Mouse (Mus musculus) cerebellum, adult 9-11 months (tissue): ENCODE measurements around the gene Akap6.
"Not testable (repeated sequence)": the region's sequence is repeated elsewhere in the genome, so short reads cannot be mapped to it uniquely, and the experiment has no call there.

Experiments
- DNase-seq: peaks from one replicate; pipeline ENCODE4 v3.0.0; 2022

The Akap6 gene

DNA sequence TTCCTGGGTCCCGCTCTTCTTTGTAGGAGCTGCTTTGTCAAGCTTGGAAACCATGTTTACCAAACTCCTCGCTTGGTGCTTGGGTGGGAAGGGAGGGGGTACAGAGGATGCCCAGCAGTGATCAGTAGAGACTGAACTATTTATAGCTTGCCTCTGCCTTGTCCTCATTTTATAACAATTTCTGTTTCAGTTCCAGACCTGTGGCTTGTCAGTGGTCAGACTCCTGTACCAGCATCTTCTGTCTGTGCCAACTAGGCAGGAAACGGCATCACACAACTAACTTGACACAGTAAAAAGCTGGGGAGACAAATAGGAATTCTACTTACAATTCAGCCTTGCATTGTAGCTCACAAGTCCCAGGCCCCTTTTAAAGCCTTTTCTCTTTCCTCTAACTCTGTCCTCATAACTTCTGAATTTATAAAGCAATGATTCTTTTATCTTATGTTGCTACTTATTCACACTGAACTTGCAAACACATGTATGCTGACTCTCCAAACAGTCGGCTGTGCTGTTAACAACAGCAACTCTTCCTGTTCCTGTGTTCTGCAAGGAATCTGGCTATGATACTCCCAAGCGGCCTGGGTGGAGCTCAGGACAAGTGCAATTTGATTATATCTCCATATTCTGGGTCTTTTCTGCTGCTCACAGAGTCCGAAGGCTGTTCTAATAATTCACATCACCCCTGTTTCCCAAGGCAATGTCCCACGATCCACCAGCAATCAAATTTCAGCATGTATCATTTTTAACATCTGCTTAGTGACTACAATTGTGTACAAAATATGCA is 12.9 kb downstream of the Akap6 start:
- DNase-seq = no peak

DNA sequence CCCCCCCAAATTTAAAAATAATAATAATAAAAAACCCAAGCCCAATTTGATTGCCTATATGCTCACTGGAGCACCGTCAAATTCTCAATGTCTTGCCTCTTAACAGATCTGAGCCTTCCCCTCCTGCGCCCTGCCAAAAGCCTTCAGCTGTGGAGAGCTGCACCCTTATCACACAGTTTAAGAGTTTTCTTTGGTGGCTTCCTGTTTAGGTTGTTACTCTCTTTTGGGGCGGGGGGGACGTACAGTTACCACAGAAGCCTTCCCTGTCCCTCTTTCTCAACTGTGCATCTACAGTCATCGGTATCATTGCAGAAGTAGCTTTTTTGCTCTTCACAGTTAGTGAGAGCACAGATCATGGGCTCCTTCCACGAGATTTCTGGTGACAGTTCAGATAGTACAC is 19.2 kb downstream of the Akap6 start:
- no peak for DNase-seq

DNA sequence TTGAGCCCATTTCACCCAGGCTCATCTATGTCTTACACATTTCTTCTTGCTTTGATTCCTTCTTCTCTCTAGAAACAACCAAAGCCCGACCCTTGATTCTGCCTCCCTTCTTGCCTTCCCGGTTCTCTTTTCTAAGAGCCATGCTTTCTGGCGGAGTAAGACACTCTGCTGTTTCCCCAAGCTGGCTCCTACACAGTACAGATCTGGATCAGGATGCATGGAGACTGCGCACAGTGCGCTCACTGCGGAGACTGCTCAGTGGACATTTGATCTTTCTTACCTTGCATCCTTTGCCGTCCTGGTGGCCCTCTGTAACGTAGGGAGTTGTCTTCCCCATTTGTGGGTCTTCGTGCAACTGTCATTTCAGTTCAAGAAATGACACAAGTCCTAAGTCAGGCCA is 20.0 kb downstream of the Akap6 start:
- DNase-seq = no peak

DNA sequence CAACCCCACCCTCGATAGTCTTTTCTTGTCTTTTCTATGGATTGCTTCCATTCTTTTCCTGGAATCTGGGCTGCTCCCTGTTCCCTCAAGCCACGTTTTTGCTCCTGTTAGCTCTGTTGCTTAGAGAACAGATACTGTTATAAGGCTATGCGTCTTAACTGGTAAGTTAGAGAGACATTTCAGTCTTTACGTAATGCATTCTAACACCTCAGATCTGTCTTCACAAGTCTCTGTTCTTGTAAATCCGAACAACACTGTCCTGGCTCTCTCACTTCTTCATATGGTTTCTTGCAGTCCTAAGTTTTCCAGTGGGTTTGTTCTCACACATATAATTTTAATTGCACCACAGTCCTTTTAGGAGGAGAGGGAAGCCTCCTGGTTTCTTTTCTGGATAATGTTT is 20.5 kb downstream of the Akap6 start:
- DNase-seq = no peak

DNA sequence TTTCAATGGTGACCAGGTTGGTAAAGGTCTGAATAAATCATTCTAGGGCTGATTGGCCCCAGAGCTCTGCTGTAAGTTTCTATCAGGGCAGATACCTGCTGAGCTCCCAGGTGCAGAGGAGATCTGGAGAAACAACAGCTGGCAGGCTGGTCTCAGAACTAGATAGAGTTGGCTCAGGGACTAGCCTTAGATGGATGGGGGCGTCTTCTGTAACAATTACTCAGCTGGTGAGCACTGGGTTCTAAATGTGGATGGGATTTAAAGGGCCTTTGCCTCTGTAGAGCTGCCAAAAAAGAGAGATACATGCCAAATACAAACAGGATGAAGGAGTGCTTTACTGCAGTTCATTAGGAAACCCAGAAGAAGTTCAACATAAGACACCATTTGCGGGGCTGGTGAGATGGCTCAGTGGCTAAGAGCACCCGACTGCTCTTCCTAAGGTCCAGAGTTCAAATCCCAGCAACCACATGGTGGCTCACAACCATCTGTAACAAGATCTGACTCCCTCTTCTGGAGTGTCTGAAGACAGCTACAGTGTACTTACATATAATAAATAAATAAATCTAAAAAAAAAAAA is 24.9 kb downstream of the Akap6 start:
- DNase-seq = not testable (repeated sequence)

DNA sequence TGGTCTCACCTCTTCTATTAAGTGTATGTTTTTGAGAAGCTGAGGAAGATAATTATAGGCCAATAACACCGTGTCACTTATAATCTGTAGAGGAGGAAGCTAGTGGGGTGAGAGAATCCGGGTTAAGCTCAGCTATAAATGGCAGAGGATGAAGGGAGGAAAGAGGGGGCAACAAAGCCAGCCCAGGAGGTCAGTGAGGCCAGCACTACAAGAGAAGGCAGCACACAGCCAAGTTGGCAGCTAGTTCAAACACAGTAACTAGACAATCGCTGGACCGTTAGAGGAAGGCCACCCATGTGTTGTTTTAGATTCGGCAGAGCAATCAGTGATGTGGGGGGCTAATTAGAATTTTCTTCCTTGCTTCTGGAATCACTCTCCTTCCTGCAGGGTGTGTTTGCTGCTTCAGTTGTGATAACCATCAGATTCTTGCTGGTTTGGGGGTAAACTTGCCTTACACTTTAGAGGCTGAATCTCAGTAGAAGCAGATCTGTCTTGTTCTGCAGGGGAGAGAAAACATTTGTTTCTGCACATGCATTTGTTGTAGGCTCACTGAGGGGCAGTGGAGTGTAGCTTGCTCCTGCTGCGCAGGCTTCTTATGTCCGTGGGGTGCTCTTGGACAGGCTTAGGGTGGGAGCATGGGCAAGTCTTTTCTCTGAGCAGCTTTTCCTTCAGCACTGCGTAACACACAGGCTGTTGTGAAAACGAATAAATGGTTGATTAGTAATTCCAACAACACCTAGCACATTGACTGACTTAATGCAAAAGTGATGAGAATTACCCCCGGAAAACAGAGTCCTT is 27.4 kb downstream of the Akap6 start:
- DNase-seq = no peak

DNA sequence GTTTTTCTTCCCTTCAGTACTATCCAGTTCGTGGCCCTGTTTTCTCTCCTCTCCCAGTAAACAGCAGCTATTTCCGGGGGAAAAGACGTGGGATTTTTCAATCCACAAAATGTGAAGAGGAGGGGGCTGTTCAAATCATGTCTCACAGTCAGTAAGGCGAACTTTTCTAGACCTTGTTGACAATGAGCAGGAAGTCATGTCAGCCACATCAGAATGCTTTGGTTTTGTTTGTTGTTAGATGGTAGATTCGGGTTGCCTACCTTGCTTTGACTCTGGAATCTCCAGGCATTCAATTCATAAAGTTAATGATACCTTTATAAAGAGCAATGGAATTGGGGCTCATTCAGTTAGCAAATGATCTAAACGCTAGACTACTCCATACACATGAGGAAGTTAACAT is 30.2 kb downstream of the Akap6 start:
- no peak for DNase-seq

DNA sequence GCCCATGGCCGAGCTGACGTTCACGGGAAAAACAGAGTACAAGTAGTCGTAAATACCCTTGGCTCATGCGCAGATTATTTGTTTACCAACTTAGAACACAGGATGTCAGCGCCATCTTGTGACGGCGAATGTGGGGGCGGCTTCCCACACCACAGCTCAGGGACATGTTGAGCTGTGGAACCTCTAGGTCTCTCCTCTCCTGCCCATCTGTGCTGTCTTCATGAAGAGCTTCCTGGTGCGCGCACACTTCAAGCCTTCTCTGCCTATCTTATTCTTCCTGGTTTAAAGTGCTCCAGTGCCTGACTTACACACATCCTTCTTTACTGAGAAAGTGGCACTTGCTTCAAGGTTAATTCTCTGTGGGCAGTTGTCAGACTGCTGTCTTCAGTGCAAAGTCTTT is 36.0 kb downstream of the Akap6 start:
- DNase-seq = not testable (repeated sequence)

DNA sequence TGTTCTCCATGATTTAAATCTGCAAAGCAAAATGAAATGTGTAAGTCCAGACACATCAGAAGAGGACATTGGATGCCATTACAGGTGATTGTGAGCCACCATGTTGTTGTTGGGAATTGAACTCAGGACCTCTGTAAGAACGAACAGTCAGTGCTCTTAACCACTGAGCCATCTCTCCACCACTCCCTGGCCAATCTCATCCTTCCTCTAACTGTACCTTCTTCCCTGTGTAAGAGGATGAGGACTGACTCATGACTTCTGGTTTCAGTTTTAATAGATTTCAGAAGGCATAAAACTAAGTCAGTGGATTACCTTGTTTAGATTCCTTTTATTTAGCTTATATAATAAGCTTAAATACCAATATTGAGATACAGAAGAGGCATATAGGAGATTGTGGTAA is 38.0 kb downstream of the Akap6 start:
- no peak for DNase-seq

DNA sequence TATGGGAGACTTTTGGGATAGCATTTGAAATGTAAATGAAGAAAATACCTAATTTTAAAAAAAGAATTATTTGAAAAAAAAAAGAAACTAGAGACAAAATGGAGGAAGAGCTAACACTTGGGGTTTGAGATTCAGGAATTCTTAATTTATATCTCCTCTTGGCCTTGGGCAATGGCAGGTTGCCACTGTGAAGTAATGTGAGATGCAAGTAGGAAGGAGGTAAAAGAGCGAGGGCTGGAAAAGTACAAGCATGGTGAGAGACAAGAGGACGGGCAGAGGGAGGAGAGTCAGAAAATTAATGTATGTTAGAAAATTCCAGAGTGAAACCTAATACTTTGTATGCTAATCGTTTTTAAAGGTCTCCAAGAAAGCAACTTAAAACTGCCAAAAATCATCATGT is 40.1 kb downstream of the Akap6 start:
- DNase-seq = no peak

DNA sequence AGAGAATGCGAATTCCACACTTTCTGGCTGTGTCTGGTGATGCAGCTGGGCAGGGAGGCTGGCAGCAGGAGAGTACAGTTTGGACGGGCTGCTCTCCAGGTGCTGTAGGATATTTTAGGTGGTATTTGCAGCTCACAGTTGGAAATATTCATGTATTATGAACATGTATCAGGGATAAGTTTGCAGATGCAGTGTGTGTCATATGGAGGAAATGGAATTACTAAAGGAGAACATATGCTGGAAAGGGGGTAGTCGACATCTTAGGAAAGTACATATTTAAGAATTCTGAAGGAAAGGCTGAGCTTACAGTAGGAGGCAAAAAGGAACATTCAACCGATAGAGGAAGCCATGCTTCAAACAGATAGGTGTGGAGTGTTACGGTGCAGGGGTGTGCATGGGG is 42.6 kb downstream of the Akap6 start:
- DNase-seq = no peak

DNA sequence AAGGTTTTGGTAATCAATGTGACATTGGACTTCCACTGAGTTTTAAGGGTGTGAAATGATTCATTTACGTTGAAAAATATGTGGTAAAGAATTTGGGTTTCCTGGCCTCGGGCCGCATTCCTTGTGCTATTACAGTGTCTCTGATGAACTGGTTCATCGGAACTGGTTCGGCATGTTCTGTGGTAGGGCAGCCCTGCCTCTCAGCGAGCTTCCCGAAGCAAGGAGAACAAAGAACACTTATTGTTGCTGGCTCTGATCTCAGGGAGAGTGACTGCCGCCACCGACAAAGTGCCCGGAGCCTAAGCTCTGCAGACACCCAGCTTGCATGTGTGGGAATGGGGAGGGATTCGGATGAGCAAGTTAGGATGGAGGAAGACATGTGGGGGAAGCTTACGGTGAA is 50.8 kb downstream of the Akap6 start:
- no peak for DNase-seq

DNA sequence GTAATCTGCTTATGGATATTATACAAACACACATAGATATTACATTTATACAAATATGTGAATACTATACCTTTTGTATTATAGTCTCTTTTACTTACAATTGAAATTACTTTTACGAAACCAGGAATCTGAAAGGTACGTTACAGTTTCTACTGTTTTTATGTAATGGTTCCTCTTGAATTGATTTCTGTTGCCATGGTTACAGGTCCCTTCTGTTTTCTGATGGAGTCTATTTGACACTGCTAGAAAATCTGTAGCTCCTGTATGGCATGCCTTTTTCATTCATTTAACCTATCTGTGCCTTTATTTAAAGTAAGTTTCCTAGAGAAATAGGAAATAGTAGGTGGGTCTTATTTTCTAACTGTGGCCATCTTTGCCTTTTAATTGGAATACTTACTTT is 56.5 kb downstream of the Akap6 start:
- DNase-seq = no peak

DNA sequence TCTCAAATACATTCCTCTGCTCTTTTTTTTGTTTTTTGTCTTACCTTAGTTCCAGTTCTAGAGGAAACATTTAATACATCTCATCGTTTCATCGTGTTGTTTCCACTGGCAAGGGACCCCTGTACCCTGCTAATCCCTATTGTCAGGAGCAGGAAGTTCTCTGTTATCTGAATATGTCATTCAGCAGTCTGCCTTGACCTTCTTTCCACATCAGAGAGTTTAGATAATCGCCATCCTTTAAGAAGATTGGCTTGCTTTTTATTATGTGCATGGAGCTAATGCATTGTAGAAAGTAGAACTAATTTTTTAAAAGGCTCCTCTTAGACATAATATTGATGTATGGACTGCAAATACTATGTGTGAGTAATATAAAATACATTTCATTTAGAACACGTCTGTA is 58.7 kb downstream of the Akap6 start:
- DNase-seq = no peak

DNA sequence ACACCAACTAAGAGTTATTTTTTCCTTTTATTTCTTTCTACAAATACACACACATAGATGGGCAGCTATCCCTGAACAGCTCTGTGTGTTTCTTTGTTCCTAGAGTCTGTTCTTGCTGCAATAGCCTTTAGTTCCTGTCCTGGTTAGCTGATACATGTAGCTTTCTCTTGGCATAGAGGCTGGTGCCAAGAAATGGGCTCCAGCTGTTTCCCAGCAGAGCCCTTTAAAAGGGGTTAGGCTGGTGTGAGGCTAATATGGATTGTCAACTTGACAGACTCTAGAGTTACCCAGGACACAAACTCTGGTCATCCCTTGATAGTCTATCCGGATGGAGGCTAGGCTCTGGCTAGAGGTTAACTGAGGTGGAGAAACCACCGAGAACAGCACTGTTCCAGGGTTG is 64.9 kb downstream of the Akap6 start:
- no peak for DNase-seq

DNA sequence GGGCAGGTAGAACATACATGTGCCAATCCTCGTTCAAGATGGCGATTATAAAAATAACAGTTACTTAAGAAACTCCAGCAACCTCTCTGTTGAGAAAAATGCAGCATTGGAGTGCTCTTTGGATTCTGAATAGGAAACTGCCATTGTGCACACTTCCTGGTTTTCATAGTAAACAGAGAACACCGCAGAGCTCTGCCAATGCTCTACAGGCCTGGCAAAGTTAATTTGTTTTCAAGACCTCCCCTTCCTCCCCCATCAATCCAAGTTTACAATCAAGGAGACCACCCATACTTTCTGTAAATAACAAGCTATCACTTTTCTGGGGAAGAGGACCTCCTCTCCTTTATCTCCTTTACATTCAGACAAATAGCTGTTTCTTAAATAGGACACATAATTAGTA is 65.6 kb downstream of the Akap6 start:
- no peak for DNase-seq

DNA sequence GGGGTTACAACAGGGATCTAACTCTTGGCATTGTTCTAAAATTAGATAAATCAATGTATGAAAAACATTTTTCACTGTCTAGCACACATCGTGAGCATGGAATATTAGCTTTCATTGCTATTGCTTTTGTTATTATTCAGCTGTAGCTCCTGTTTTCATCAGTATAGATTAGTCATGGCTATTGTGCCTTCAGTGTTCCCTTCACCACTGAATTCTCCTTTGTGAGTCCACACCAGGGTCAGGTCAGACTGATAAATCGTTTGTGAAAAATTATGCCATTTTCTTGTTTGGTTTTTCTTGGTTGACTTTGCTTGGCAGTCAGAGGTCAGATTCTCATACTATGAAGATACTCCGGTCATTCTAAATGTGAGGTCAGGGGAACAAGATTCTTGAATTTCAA is 70.4 kb downstream of the Akap6 start:
- no peak for DNase-seq

DNA sequence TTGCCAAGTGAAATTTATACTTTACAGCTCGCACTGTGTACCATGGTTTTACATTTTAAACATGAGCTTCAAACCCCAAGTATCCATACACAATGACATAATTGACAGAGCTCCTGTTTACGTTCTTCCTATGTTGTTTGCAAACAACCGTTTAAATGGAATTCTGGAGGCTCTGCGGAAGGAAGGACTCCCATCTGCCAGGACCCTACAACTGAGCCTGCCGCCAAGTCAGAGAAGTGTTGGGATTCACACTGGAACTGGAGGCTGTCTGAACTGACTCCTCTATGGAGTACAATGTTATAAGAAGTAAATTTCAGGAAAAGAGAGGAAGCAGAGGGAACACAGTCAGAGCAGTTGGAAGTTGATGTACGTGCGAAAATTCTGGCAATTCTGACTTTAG is 72.7 kb downstream of the Akap6 start:
- no peak for DNase-seq

DNA sequence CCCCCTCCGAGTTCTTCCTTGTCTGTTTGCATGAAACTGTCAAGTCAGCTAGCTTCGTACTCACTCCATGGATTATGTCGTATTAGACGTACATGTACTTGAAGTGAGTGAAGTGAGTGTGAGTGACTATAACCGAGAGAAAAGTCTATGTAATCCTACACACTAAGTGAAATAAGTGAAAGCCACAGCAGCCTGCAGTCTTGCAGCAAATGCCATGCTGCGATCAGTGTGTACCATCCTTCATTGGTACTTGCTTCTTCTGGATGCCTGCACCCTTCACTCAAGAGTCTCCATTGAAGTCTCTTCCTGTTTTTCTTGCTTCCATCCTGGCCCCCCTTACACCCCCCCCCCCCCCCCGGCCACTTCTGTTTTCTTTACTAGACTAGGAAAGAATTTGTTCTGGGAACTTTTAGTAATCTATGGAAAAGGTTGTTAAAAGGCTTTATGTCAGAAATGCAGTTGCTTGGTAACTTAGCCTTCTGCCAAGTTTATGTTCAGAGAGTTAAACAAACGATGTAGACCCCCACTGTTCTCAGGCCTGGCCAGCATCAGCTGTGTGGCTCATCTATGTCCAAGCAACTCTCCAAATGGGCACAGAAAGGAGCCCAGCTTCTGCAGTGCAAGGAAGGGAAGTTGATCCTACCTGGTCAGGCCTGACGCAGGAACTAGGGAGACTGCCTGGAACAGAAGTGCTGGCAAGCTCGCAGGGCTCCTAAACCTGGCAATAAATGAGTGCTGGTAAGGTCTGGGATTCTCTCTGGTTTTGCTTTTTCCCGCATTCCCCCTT is 73.5 kb downstream of the Akap6 start:
- DNase-seq = peak; percentile 42

DNA sequence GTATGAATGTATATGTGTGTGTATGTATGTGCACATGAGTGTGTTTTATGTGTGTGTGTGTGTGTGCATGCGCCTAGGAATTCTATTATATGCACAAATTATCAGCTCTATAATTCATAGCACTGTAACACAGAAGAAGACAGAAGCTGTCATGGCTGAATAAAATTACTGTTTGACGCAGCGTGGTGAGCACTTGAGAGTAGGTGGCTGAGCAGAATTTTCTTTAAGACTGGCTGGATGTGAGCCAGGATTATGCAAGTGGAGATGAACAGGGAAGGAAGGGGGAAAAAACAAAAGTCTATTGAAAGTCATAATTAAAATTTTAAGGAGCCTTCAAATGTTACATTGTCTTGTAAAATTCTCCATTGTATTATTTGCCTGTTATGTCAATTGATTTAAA is 74.7 kb downstream of the Akap6 start:
- DNase-seq = no peak

DNA sequence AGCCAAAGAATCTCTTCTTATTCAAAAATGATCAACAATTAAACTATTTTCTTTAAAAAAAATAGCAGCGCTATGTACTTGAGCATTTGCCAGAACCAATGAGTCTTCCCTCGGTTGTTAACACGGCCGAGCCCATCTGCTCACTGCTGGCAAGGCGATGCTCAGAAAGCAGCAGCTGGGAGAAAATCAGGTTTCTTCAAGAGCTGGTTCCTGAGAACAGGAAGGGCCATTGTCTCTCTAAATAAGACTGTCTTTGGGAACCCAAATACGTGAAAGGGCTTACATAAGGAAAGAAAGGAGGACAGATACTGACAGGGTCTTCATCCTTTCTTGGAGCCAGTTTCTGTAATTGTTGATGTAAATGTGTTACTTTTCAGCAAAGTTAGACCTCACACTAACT is 75.2 kb downstream of the Akap6 start:
- peak; percentile 44 for DNase-seq

DNA sequence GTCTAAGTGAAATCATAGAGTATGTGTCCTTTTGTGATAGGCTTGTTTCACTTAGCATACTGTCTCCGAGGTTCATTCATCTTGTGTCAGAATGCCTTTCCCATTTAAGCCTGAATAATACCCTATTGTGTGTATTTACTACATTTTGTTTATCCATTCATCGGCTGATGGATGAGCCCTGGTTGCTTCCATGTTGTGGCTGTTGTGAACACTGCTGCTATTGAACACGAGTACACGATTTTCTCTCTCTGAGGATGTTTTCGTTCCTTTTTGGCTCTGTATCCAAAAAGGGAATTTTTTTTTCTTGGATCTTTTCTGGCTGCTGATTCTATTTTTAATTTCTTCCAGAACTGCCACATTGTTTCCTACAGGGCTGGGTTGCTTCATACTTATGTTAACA is 81.0 kb downstream of the Akap6 start:
- DNase-seq = no peak

DNA sequence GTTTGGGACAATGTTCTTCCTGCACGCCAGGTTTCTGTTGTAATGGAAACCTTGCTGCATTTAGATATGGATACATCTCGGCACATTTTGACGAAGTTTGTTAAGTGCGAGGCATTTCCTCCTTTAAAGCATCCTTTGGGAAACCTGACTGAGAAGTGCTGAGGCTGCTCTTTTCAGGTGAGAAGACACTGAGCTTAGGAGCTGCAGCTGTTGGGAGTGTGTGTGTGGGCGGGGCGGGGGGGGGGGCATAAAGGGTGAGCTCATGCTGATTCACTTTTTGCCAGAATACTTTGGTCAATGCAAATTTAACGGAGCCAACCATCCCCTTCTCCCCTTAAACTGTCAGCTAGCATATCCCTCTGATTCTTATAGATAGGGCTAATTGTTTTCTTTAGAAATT is 81.9 kb downstream of the Akap6 start:
- DNase-seq = no peak
